Mouse (Mus musculus): Measurements from ENCODE around the gene Gm9821. TPM values are rescaled to one million over a fixed set of nuclear protein-coding genes. Genes with fewer than 3 reads are reported as not detected.
A peak's percentile ranks its signal among the peaks of the same experiment; 100 is the strongest.

Gene Gm9821
- polyA plus RNA-seq, 1 experiment from 2014 or later = not detected

GRCm38 (mm10) chr2:91971231-91972097 lies 26.0 kb downstream of the Gm9821 start:
- Histone ChIP-seq H3K27me3 (ENCODE audit: control insufficient read depth, insufficient read depth, low read depth, low read length) (peaks cover 15% of the 10 kb centered on the region), H3K4me1 (ENCODE audit: control insufficient read depth, insufficient read depth, low read length) (peaks cover 28% of the 10 kb centered on the region), H3K9ac (ENCODE audit: low read depth, low read length) (no peak overlapping the region), H3K9me3 (replicated peaks; ENCODE audit: control insufficient read depth, low read length, poor library complexity, severe bottlenecking) (no peaks in the 10 kb centered on the region), H3K36me3 (ENCODE audit: control insufficient read depth, insufficient read depth, low read length) (no peaks in the 10 kb centered on the region), H3K4me2 (ENCODE audit: low read length) (peak overlapping the region; percentile 12; the same call in 1 of the 2 replicates), H3K4me3 (ENCODE audit: low read depth, low read length) (no peak overlapping the region), H3K27ac (ENCODE audit: low read length) (peak overlapping the region; percentile 63)
- peak; percentile 62 for ATAC-seq
- 14% methylated on average over 21 of the region's 21 CpGs for WGBS

- no peak overlapping the region for H3K4me2 ChIP-seq (ENCODE audit: low read length)
- no peaks in the 10 kb centered on the region for H3K36me3 ChIP-seq (ENCODE audit: control insufficient read depth, insufficient read depth, low read length)
- no peak for ATAC-seq
- H3K4me1 ChIP-seq (ENCODE audit: control insufficient read depth, insufficient read depth, low read length) = peaks cover 28% of the 10 kb centered on the region
- WGBS = 40% methylated on average over 13 of the region's 13 CpGs
- 0 out of 2 replicates have a peak overlapping the region, but pooled peaks have one; percentile 6 for H3K27ac ChIP-seq (ENCODE audit: low read length)
- H3K27me3 ChIP-seq (ENCODE audit: control insufficient read depth, insufficient read depth, low read depth, low read length) = peaks cover 19% of the 10 kb centered on the region
- no peak overlapping the region for H3K9ac ChIP-seq (ENCODE audit: low read depth, low read length)
- H3K4me3 ChIP-seq (ENCODE audit: low read depth, low read length) = no peak overlapping the region
- no peaks in the 10 kb centered on the region for H3K9me3 ChIP-seq (replicated peaks; ENCODE audit: control insufficient read depth, low read length, poor library complexity, severe bottlenecking)
These were observed 26.6 kb downstream of the Gm9821 start for GRCm38 (mm10) chr2:91972121-91972566.

GRCm38 (mm10) chr2:91973416-91974135 lies 28.1 kb downstream of the Gm9821 start:
- whole genome bisulfite sequencing = 17% methylated on average over 7 of the region's 7 CpGs
- 0 out of 2 replicates have a peak overlapping the region, but pooled peaks have one; percentile 7 for H3K4me2 ChIP-seq (ENCODE audit: low read length)
- peaks cover 19% of the 10 kb centered on the region for H3K27me3 ChIP-seq (ENCODE audit: control insufficient read depth, insufficient read depth, low read depth, low read length)
- H3K27ac ChIP-seq (ENCODE audit: low read length) = no peak overlapping the region
- peaks cover 28% of the 10 kb centered on the region for H3K4me1 ChIP-seq (ENCODE audit: control insufficient read depth, insufficient read depth, low read length)
- ATAC-seq = no peak
- H3K36me3 ChIP-seq (ENCODE audit: control insufficient read depth, insufficient read depth, low read length) = no peaks in the 10 kb centered on the region
- H3K9ac ChIP-seq (ENCODE audit: low read depth, low read length) = no peak overlapping the region
- no peaks in the 10 kb centered on the region for H3K9me3 ChIP-seq (replicated peaks; ENCODE audit: control insufficient read depth, low read length, poor library complexity, severe bottlenecking)
- no peak overlapping the region for H3K4me3 ChIP-seq (ENCODE audit: low read depth, low read length)

GRCm38 (mm10) chr2:91975581-91976541 lies 30.4 kb downstream of the Gm9821 start, which contains the start of gene Dgkz:
TSS of gene Dgkz (minus strand) at chr2:91975864.
- Histone ChIP-seq H3K4me1 (ENCODE audit: control insufficient read depth, insufficient read depth, low read length) (peaks cover 27% of the 10 kb centered on the region), H3K27me3 (ENCODE audit: control insufficient read depth, insufficient read depth, low read depth, low read length) (peaks cover 19% of the 10 kb centered on the region), H3K4me3 (ENCODE audit: low read depth, low read length) (peak within 1 kb of the TSS; percentile 47), H3K9ac (ENCODE audit: low read depth, low read length) (peak within 1 kb of the TSS; percentile 62), H3K4me2 (ENCODE audit: low read length) (peak within 1 kb of the TSS; percentile 69), H3K27ac (ENCODE audit: low read length) (no peak within 1 kb of the TSS), H3K9me3 (replicated peaks; ENCODE audit: control insufficient read depth, low read length, poor library complexity, severe bottlenecking) (no peaks in the 10 kb centered on the region), H3K36me3 (ENCODE audit: control insufficient read depth, insufficient read depth, low read length) (no peaks in the 10 kb centered on the region)
- ATAC-seq = peak; percentile 53
- WGBS = under 1% methylated on average over 76 of the region's 79 CpGs

GRCm38 (mm10) chr2:91977960-91978359 lies 32.5 kb downstream of the Gm9821 start:
- Histone ChIP-seq H3K4me3 (ENCODE audit: low read depth, low read length) (no peak overlapping the region), H3K27ac (ENCODE audit: low read length) (no peak overlapping the region), H3K4me2 (ENCODE audit: low read length) (no peak overlapping the region), H3K27me3 (ENCODE audit: control insufficient read depth, insufficient read depth, low read depth, low read length) (peaks cover 19% of the 10 kb centered on the region), H3K36me3 (ENCODE audit: control insufficient read depth, insufficient read depth, low read length) (no peaks in the 10 kb centered on the region), H3K9me3 (replicated peaks; ENCODE audit: control insufficient read depth, low read length, poor library complexity, severe bottlenecking) (no peaks in the 10 kb centered on the region), H3K4me1 (ENCODE audit: control insufficient read depth, insufficient read depth, low read length) (peaks cover 11% of the 10 kb centered on the region), H3K9ac (ENCODE audit: low read depth, low read length) (no peak overlapping the region)
- no peak for ATAC-seq
- WGBS = 86% methylated on average over 4 of the region's 4 CpGs

GRCm38 (mm10) chr2:91978547-91978946 lies 33.0 kb downstream of the Gm9821 start:
- no peak overlapping the region for H3K9ac ChIP-seq (ENCODE audit: low read depth, low read length)
- peaks cover 11% of the 10 kb centered on the region for H3K4me1 ChIP-seq (ENCODE audit: control insufficient read depth, insufficient read depth, low read length)
- no peak overlapping the region for H3K27ac ChIP-seq (ENCODE audit: low read length)
- peaks cover 19% of the 10 kb centered on the region for H3K27me3 ChIP-seq (ENCODE audit: control insufficient read depth, insufficient read depth, low read depth, low read length)
- WGBS = 30% methylated on average over 2 of the region's 2 CpGs
- H3K4me3 ChIP-seq (ENCODE audit: low read depth, low read length) = no peak overlapping the region
- H3K36me3 ChIP-seq (ENCODE audit: control insufficient read depth, insufficient read depth, low read length) = no peaks in the 10 kb centered on the region
- H3K4me2 ChIP-seq (ENCODE audit: low read length) = no peak overlapping the region
- H3K9me3 ChIP-seq (replicated peaks; ENCODE audit: control insufficient read depth, low read length, poor library complexity, severe bottlenecking) = no peaks in the 10 kb centered on the region
- no peak for ATAC-seq

- Histone ChIP-seq H3K27me3 (ENCODE audit: control insufficient read depth, insufficient read depth, low read depth, low read length) (peaks cover 16% of the 10 kb centered on the region; the same call in 1 of the 2 replicates), H3K9me3 (replicated peaks; ENCODE audit: control insufficient read depth, low read length, poor library complexity, severe bottlenecking) (no peaks in the 10 kb centered on the region), H3K9ac (ENCODE audit: low read depth, low read length) (no peak overlapping the region), H3K4me3 (ENCODE audit: low read depth, low read length) (no peak overlapping the region), H3K4me2 (ENCODE audit: low read length) (no peak overlapping the region), H3K4me1 (ENCODE audit: control insufficient read depth, insufficient read depth, low read length) (peaks cover 18% of the 10 kb centered on the region), H3K27ac (ENCODE audit: low read length) (no peak overlapping the region), H3K36me3 (ENCODE audit: control insufficient read depth, insufficient read depth, low read length) (no peaks in the 10 kb centered on the region)
- WGBS = 17% methylated on average over 4 of the region's 4 CpGs
- no peak for ATAC-seq
These were observed 34.7 kb downstream of the Gm9821 start for GRCm38 (mm10) chr2:91980245-91980644.

GRCm38 (mm10) chr2:91980830-91981229 lies 35.3 kb downstream of the Gm9821 start:
- H3K4me3 ChIP-seq (ENCODE audit: low read depth, low read length) = no peak overlapping the region
- 51% methylated on average over 5 of the region's 5 CpGs for WGBS

More at GRCm38 (mm10) chr2:91980830-91981229, 35.3 kb downstream of the Gm9821 start:
- H3K9ac ChIP-seq (ENCODE audit: low read depth, low read length) = no peak overlapping the region
- peaks cover 13% of the 10 kb centered on the region; the same call in 1 of the 2 replicates for H3K27me3 ChIP-seq (ENCODE audit: control insufficient read depth, insufficient read depth, low read depth, low read length)
- H3K36me3 ChIP-seq (ENCODE audit: control insufficient read depth, insufficient read depth, low read length) = no peaks in the 10 kb centered on the region
- no peak overlapping the region for H3K4me2 ChIP-seq (ENCODE audit: low read length)
- ATAC-seq = no peak
- H3K27ac ChIP-seq (ENCODE audit: low read length) = no peak overlapping the region
- H3K4me1 ChIP-seq (ENCODE audit: control insufficient read depth, insufficient read depth, low read length) = peaks cover 12% of the 10 kb centered on the region; the same call in 1 of the 2 replicates
- no peaks in the 10 kb centered on the region for H3K9me3 ChIP-seq (replicated peaks; ENCODE audit: control insufficient read depth, low read length, poor library complexity, severe bottlenecking)

All from midbrain, embryonic 16.5 days (tissue).